In genomic region chr12:54519370-54519769, GRCm38 (mm10) we compare ENCODE assay signal across 22 mouse cellular contexts.
"Had no signal": no experiment of that assay in that cellular context is flagged by ENCODE, and none has a peak within 500 bp of the region (broad histone marks: within the 10 kb centered on the region; RNA-seq: fewer than 3 reads in every experiment).

No protein-coding gene starts in this region.

- H3K36me3 ChIP-seq: intestine, embryonic 15.5 days; limb, embryonic 10.5 days; limb, embryonic 13.5 days; lung, embryonic 15.5 days; midbrain, embryonic 13.5 days; neural tube, embryonic 13.5 days; stomach, embryonic 15.5 days had no signal

- H3K4me3 ChIP-seq: intestine, embryonic 15.5 days; layer of hippocampus, adult 2 months; limb, embryonic 10.5 days; limb, embryonic 13.5 days; lung, embryonic 15.5 days; midbrain, embryonic 13.5 days; myocyte; neural tube, embryonic 13.5 days; stomach, embryonic 15.5 days had no signal

- H3K27me3 ChIP-seq: intestine, embryonic 15.5 days; limb, embryonic 13.5 days; lung, embryonic 15.5 days; midbrain, embryonic 13.5 days; neural tube, embryonic 13.5 days; stomach, embryonic 15.5 days had no signal

- H3K9me3 ChIP-seq: intestine, embryonic 15.5 days; limb, embryonic 10.5 days; limb, embryonic 13.5 days; lung, embryonic 15.5 days; midbrain, embryonic 13.5 days; neural tube, embryonic 13.5 days; stomach, embryonic 15.5 days had no signal

- H3K27ac ChIP-seq: intestine, embryonic 15.5 days; kidney, postnatal 0 days; layer of hippocampus, adult 2 months; limb, embryonic 10.5 days; limb, embryonic 13.5 days; liver, embryonic 14.5 days; lung, embryonic 15.5 days; midbrain, embryonic 13.5 days; neural tube, embryonic 13.5 days; stomach, embryonic 15.5 days had no signal

- DNase-seq: kidney, adult 11 months; kidney, postnatal 25 days; layer of hippocampus, adult 9-11 months; liver, postnatal 0 days; lung, postnatal 10 days; retina, postnatal 1 day; right cerebral cortex, postnatal 25 days; spleen, adult 18-20 months; thymus, adult 18-20 months; thymus, postnatal 36 days had no signal

- ATAC-seq: intestine, embryonic 15.5 days; liver, postnatal 0 days; midbrain, embryonic 13.5 days had no signal

- H3K9ac ChIP-seq: intestine, embryonic 15.5 days; limb, embryonic 13.5 days; liver, embryonic 14.5 days; liver, postnatal 0 days; lung, embryonic 15.5 days; midbrain, embryonic 13.5 days; neural tube, embryonic 13.5 days; stomach, embryonic 15.5 days had no signal

- H3K4me2 ChIP-seq: intestine, embryonic 15.5 days; limb, embryonic 13.5 days; liver, embryonic 11.5 days; lung, embryonic 15.5 days; midbrain, embryonic 13.5 days; neural tube, embryonic 13.5 days; stomach, embryonic 15.5 days had no signal
